ENCODE assay signal across 8 mouse cellular contexts in genomic region chr13:57907428-57908265, GRCm38 (mm10). TPM values are rescaled to one million over a fixed set of nuclear protein-coding genes. Genes with fewer than 3 reads are reported as not detected.
DNase-seq lines count a peak whose midpoint lies in the region; ATAC-seq and TF ChIP-seq lines count a peak whose summit lies in the region.

No protein-coding gene starts in this region.

- TF ChIP-seq CTCF in lung, embryonic 14.5 days (IDR thresholded peaks at IDR 0.05; ENCODE audit: low read depth): no peak

- H3K4me3 ChIP-seq in lung, embryonic 14.5 days (ENCODE audit: low read depth, low read length): peak overlapping the region; percentile 28
- peak overlapping the region; percentile 31 for H3K4me3 ChIP-seq in intestine, embryonic 14.5 days (ENCODE audit: low read depth, low read length)
- H3K4me3 ChIP-seq in neural tube, embryonic 15.5 days (replicated peaks): peak overlapping the region; percentile 71

- H3K27me3 ChIP-seq in lung, embryonic 14.5 days (ENCODE audit: insufficient read depth, low read length): peaks cover 22% of the 10 kb centered on the region
- peaks cover 17% of the 10 kb centered on the region for H3K27me3 ChIP-seq in intestine, embryonic 14.5 days (replicated peaks; ENCODE audit: control insufficient read depth, insufficient read depth, low read length)
- H3K27me3 ChIP-seq in neural tube, embryonic 15.5 days (replicated peaks): no peaks in the 10 kb centered on the region; the same call in 1 of the 2 replicates

- no peak overlapping the region for H3K27ac ChIP-seq in lung, embryonic 14.5 days (ENCODE audit: low read depth)
- H3K27ac ChIP-seq in intestine, embryonic 14.5 days (ENCODE audit: low read depth): no peak overlapping the region
- H3K27ac ChIP-seq in neural tube, embryonic 15.5 days (replicated peaks): peak overlapping the region; percentile 80

- H3K9ac ChIP-seq in lung, embryonic 14.5 days: no peak overlapping the region
- H3K9ac ChIP-seq in intestine, embryonic 14.5 days (ENCODE audit: low read length): 0 out of 2 replicates have a peak overlapping the region, but pooled peaks have one; percentile 7
- H3K9ac ChIP-seq in neural tube, embryonic 15.5 days (replicated peaks): peak overlapping the region; percentile 78

- no peak for ATAC-seq in lung, embryonic 14.5 days (ENCODE audit: insufficient read depth)
- peak; percentile 47 for ATAC-seq in intestine, embryonic 14.5 days (replicated peaks; ENCODE audit: low FRiP score, low TSS enrichment, low read depth)
- peak; percentile 80 for ATAC-seq in neural tube, embryonic 15.5 days (ENCODE audit: low FRiP score)
- no peak for ATAC-seq in inflammation-experienced regulatory T-cells, adult 6 months

- H3K9me3 ChIP-seq in lung, embryonic 14.5 days (ENCODE audit: low read depth, low read length): no peaks in the 10 kb centered on the region
- H3K9me3 ChIP-seq in intestine, embryonic 14.5 days (ENCODE audit: control insufficient read depth, low read length): no peaks in the 10 kb centered on the region
- no peaks in the 10 kb centered on the region for H3K9me3 ChIP-seq in neural tube, embryonic 15.5 days (replicated peaks)

- H3K36me3 ChIP-seq in lung, embryonic 14.5 days (ENCODE audit: insufficient read depth): no peaks in the 10 kb centered on the region
- H3K36me3 ChIP-seq in intestine, embryonic 14.5 days (ENCODE audit: control insufficient read depth, insufficient read depth, low read length): no peaks in the 10 kb centered on the region
- H3K36me3 ChIP-seq in neural tube, embryonic 15.5 days: peaks cover 5% of the 10 kb centered on the region

- H3K4me1 ChIP-seq in lung, embryonic 14.5 days (ENCODE audit: insufficient read depth): no peaks in the 10 kb centered on the region
- 0 out of 2 replicates have a peak, but pooled peaks cover 6% of the 10 kb centered on the region for H3K4me1 ChIP-seq in intestine, embryonic 14.5 days (replicated peaks; ENCODE audit: control insufficient read depth, insufficient read depth, low read length)
- H3K4me1 ChIP-seq in neural tube, embryonic 15.5 days: peaks cover 39% of the 10 kb centered on the region

- DNase-seq in lung, embryonic 14.5 days: no peak
- no peak for DNase-seq in lung, postnatal 14 days
- peak; percentile 50 to 60 for DNase-seq in cerebellum, postnatal 36 days
- no peak for DNase-seq in intestine, embryonic 14.5 days (ENCODE audit: low spot score)
- no peak for DNase-seq in urinary bladder, postnatal 25 days (ENCODE audit: low spot score)
- DNase-seq in left cerebral cortex, adult 18-20 months (ENCODE audit: low spot score in 2 of 2): no peak

- peak overlapping the region; percentile 59 for H3K4me2 ChIP-seq in lung, embryonic 14.5 days
- H3K4me2 ChIP-seq in intestine, embryonic 14.5 days (ENCODE audit: low read length): peak overlapping the region; percentile 54
- peak overlapping the region; percentile 72 for H3K4me2 ChIP-seq in neural tube, embryonic 15.5 days

- WGBS in lung, embryonic 14.5 days: 3% methylated on average over 57 of the region's 60 CpGs
- WGBS in intestine, embryonic 14.5 days: 3% methylated on average over 60 of the region's 60 CpGs
- WGBS in neural tube, embryonic 15.5 days: under 1% methylated on average over 60 of the region's 60 CpGs

RNA-seq across cellular contexts. Expression of gene Spock1, which starts 0.5 kb away (rescaled TPM):
- 0.09 TPM in 1 of 2 replicates, not detected in the other for polyA plus RNA-seq in lung, embryonic 14.5 days (2014; fragmentation: Nextera tagmentation; extraction: Ambion mirVana)
- polyA plus RNA-seq in intestine, embryonic 14.5 days (2014; fragmentation: Nextera tagmentation; extraction: Ambion mirVana): 5.1 and 5.8 TPM in 2 replicates
- polyA plus RNA-seq in neural tube, embryonic 15.5 days (2015; fragmentation: Nextera tagmentation; extraction: Ambion mirVana): 103 and 111 TPM in 2 replicates
- polyA plus RNA-seq in inflammation-experienced regulatory T-cells, adult 6 months (2017; shearing (Covaris generic)): not detected
- 100 to 1,000 TPM; 279 to 300 TPM for total RNA-seq in left cerebral cortex, adult 18-20 months (2021)

Comparison
In these comparisons a context has a peak if more than half of its experiments do, and no peak if none do; other contexts are left out.
1. ATAC-seq: peak in intestine, embryonic 14.5 days (single experiment) and neural tube, embryonic 15.5 days (single experiment); none in lung, embryonic 14.5 days (single experiment) and inflammation-experienced regulatory T-cells, adult 6 months (single experiment).
2. DNase-seq: peak in cerebellum, postnatal 36 days (2 of 2); none in lung, embryonic 14.5 days (single experiment), lung, postnatal 14 days (single experiment), intestine, embryonic 14.5 days (single experiment), urinary bladder, postnatal 25 days (single experiment) and left cerebral cortex, adult 18-20 months (0 of 2).
3. RNA of gene Spock1, which starts 0.5 kb away (polyA plus RNA-seq): 103 to 111 TPM in neural tube, embryonic 15.5 days; 5.1 to 5.8 TPM in intestine, embryonic 14.5 days, 0.09 TPM in lung, embryonic 14.5 days and not detected in inflammation-experienced regulatory T-cells, adult 6 months; every median in the first group is over 10 times any median in the second.
4. Peak in every context shown above with its lines, with median percentiles within 50 percentile points of each other: H3K4me2 ChIP-seq and H3K4me3 ChIP-seq.